Mouse (Mus musculus) forebrain, embryonic 14.5 days (tissue): ENCODE measurements at regions not wholly inside any gene's neighbourhood (a gene's known extent, or its start where the extent isn't known, plus 50 kb on each side); places are given as distances from the start of the nearest gene placed in this dataset.

ENCODE experiments used
- ATAC-seq: fragments of 200-750 bp; cut with Nextera tagmentation; 2 replicates; pipeline ENCODE4 v1.8.0; 2017; ENCODE audit warnings: mild to moderate bottlenecking, moderate library complexity
- DNase-seq: peaks from one replicate; pipeline ENCODE4 v3.0.0-alpha.2; 2015; ENCODE audit warnings: low spot score
- H3K27ac ChIP-seq: fragments of 300-500 bp; sonication (generic); 2 replicates; pipeline ENCODE4 v1.5.1; 2014; ENCODE audit warnings: low read depth, mild to moderate bottlenecking, control low read depth, low read length, moderate library complexity
- H3K27me3 ChIP-seq: fragments of 300-500 bp; sonication (generic); replicated peaks from 2 replicates; pipeline ENCODE4 v1.6.1; 2014; ENCODE audit warnings: low read length, control low read depth, mixed read lengths; ENCODE audit not compliant: control insufficient read depth, insufficient read depth
- H3K36me3 ChIP-seq: fragments of 300-500 bp; sonication (generic); 2 replicates; pipeline ENCODE4 v1.6.1; 2014; ENCODE audit warnings: low read length, control low read depth; ENCODE audit not compliant: control insufficient read depth, insufficient read depth
- H3K4me1 ChIP-seq: fragments of 300-500 bp; sonication (generic); 2 replicates; pipeline ENCODE4 v1.6.1; 2014; ENCODE audit warnings: antibody characterized with exemption, low read length, control low read depth; ENCODE audit not compliant: control insufficient read depth, insufficient read depth
- H3K4me2 ChIP-seq: fragments of 300-500 bp; sonication (generic); 2 replicates; pipeline ENCODE4 v1.6.1; 2014; ENCODE audit warnings: mild to moderate bottlenecking, control low read depth, low read length
- H3K4me3 ChIP-seq: fragments of 300-500 bp; sonication (generic); 2 replicates; pipeline ENCODE4 v1.5.1; 2014; ENCODE audit warnings: low read depth, low read length, control low read depth
- H3K9ac ChIP-seq: fragments of 300-500 bp; sonication (generic); 2 replicates; pipeline ENCODE4 v1.6.1; 2014; ENCODE audit warnings: mild to moderate bottlenecking, low read length, control low read depth, moderate library complexity
- H3K9me3 ChIP-seq: fragments of 300-500 bp; sonication (generic); replicated peaks from 2 replicates; pipeline ENCODE4 v1.6.1; 2016; ENCODE audit warnings: low read length, control low read depth, mixed read lengths; ENCODE audit not compliant: control insufficient read depth
- WGBS: fragments of 180-500 bp; shearing (Covaris S2); extraction: QIAGEN DNeasy Blood & Tissue Kit; methylation state at CpG from one replicate; pipeline ENCODE4 v1.1.7; 2014; 5-methylcytosine and 5-hydroxymethylcytosine counted together

DNA sequence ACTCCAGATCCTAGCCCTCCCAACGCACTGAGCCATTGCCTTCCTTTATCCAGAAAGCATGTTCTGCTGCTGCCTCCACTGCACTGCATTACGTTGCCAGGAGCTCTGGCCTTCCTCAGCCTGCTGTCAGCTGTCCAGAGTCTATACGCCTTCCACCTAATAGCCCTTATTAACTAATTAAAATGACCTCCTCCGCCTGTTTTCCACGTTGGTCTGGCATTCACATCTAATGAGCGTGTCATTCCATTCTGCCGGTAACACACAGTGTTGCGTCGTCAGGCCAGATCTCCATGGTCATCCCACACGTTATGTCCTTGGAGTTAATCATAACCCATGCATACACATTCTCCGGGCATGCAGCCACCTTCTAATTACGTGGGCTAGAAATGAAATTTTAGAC lies 56.7 kb upstream of the Med4 start:
- Histone ChIP-seq H3K27ac (no peak overlapping the region), H3K27me3 (no peaks in the 10 kb centered on the region), H3K4me3 (no peak overlapping the region), H3K9me3 (no peaks in the 10 kb centered on the region), H3K4me1 (peaks cover 6% of the 10 kb centered on the region; the same call in 1 of the 2 replicates), H3K9ac (no peak overlapping the region), H3K4me2 (no peak overlapping the region), H3K36me3 (no peaks in the 10 kb centered on the region)
- DNase-seq (peak; percentile 47), ATAC-seq (peak; percentile 48)
- 37% methylated on average over 12 of the region's 12 CpGs for WGBS

DNA sequence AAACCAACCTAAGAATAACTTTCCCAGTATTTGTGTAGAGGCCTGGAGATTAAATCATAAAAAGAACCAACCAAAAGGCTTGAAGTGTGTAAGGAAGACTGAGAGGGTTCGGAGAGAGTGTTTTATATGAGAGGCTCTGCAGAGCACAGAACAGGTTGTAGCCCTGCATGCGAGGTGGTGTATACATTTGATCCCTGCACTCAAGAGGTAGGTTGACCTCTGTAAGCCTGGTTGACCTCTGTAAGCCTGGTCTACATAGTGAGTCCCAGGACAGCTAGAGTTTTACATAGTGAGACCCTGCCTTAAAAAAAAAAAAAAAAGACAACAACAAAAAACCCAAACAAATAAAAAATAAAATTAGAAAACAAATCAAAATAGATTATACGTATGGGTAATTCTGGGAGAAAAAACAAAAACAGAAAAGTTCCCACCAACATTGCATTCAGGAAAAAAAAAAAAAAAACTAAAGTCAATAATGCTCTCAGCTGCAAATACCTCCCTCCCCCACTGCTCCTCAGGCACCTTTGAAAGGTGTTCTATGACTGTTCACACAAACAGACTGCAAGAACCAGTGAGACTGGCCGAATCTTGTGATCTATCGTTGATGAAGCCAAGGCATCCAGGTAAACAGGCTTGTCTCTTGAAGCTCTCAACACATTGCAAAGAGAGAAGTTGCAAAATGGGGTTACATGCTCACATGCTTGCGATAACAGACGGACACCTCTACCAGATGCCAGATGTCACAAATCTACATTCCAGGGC lies 57.3 kb upstream of the Med4 start:
- Histone ChIP-seq H3K4me2 (no peak overlapping the region), H3K9ac (no peak overlapping the region), H3K4me1 (peaks cover 6% of the 10 kb centered on the region; the same call in 1 of the 2 replicates), H3K36me3 (no peaks in the 10 kb centered on the region), H3K9me3 (no peaks in the 10 kb centered on the region), H3K27ac (no peak overlapping the region), H3K27me3 (no peaks in the 10 kb centered on the region), H3K4me3 (no peak overlapping the region)
- ATAC-seq, result no peak
- DNase-seq, result no peak
- WGBS, result 87% methylated on average over 7 of the region's 7 CpGs

DNA sequence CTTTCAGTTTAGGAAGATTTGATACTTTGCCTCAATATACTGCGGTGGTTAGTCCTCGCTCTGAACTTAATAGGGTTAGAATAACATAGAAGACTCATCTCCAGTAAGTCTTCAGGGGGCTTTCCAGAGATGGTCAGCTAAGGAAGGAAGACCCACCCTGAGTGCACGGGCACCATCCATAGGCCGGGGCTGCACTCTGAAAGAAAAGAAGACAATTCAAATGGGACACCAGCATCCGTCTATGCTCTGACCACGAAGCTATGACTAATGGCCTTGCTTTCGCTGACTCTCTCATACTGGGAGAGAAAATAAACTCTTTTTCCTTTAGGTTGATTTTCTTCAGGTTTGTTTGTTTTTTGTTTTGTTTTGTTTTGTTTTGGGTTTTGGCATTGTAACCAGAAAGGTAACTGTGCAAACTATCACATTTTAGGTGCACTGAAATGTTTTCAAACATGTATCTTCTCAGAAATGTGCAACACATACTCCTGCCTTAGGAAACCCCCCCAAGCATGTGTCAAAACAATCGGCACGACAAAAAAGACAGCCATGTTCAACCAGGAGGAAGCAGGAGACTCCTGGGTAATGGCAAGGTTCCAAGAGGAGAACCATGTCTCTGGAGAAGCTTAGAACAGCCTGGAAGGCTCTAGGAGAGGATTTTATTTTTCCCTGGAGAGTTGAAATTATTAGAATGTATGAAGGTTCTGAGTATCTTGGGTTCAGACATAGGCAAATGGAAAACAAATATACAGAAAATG lies 58.4 kb upstream of the Med4 start:
- no peaks in the 10 kb centered on the region for H3K27me3 ChIP-seq
- ATAC-seq, result no peak
- WGBS, result 89% methylated on average over 9 of the region's 9 CpGs

DNA sequence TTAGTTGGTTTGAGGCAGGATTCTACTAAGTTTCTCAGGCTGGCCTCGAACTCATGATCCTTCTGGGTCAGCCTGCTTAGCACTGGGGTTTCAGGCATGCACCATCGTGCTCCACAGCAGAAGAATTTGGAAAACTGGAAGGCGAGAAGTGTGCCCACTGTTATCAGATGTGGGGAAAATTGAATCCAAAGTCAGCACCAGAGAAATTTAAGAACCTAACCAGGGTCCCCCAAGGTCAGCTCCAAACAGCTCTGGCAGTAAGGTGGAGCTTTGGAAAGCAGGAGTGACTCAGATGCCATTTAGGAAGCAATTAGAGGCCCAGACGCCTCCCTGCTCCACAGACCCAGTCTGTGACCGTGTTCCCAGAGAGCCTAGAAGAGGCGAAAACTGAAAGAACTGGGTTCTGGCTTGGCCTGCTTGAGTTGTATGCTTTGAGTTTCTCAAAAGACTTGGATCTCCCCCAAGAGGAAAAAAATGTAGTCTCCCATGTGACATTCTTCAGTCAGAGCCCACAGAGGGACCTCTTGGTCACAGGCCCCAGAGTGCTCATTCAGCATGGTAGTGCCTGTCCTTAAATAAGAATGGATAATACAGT lies 59.8 kb upstream of the Med4 start:
- no peak for DNase-seq
- no peak for ATAC-seq
- H3K27ac ChIP-seq, result no peak overlapping the region
- H3K36me3 ChIP-seq, result no peaks in the 10 kb centered on the region
- H3K4me1 ChIP-seq, result peaks cover 6% of the 10 kb centered on the region; the same call in 1 of the 2 replicates
- H3K4me3 ChIP-seq, result no peak overlapping the region
- H3K9me3 ChIP-seq, result no peaks in the 10 kb centered on the region
- no peak overlapping the region for H3K4me2 ChIP-seq
- H3K27me3 ChIP-seq, result no peaks in the 10 kb centered on the region
- no peak overlapping the region for H3K9ac ChIP-seq
- WGBS, result 83% methylated on average over 6 of the region's 6 CpGs

More for the DNA sequence above, 58.4 kb upstream of the Med4 start:
- Histone ChIP-seq H3K36me3 (no peaks in the 10 kb centered on the region), H3K9ac (no peak overlapping the region), H3K9me3 (no peaks in the 10 kb centered on the region), H3K4me1 (peaks cover 6% of the 10 kb centered on the region; the same call in 1 of the 2 replicates), H3K4me2 (no peak overlapping the region), H3K27ac (no peak overlapping the region), H3K4me3 (no peak overlapping the region)
- DNase-seq, result no peak

DNA sequence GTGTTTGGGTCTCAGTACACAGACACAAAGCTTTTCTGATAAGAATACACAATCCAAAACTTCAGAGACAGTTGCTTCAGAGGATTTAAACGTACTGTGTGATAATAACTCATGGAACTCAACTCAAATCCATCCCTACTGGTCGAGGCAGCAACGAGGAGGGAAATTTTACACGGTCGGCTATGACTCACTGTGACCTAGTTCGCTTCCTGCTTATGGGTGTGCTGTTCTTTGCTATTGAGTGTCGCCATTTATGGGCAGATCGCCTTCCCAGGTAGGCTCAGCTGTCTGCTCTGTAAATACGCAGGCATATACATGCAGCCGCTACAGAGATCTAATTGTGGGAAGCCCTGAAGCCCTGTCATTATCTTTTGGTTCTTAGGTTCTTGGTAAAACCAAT lies 60.7 kb upstream of the Med4 start:
- DNase-seq, result no peak
- Histone ChIP-seq H3K4me2 (no peak overlapping the region), H3K9me3 (no peaks in the 10 kb centered on the region), H3K27ac (no peak overlapping the region), H3K4me3 (no peak overlapping the region), H3K27me3 (no peaks in the 10 kb centered on the region), H3K36me3 (no peaks in the 10 kb centered on the region), H3K9ac (no peak overlapping the region), H3K4me1 (peaks cover 6% of the 10 kb centered on the region; the same call in 1 of the 2 replicates)
- WGBS, result 88% methylated on average over 10 of the region's 10 CpGs
- ATAC-seq, result no peak

DNA sequence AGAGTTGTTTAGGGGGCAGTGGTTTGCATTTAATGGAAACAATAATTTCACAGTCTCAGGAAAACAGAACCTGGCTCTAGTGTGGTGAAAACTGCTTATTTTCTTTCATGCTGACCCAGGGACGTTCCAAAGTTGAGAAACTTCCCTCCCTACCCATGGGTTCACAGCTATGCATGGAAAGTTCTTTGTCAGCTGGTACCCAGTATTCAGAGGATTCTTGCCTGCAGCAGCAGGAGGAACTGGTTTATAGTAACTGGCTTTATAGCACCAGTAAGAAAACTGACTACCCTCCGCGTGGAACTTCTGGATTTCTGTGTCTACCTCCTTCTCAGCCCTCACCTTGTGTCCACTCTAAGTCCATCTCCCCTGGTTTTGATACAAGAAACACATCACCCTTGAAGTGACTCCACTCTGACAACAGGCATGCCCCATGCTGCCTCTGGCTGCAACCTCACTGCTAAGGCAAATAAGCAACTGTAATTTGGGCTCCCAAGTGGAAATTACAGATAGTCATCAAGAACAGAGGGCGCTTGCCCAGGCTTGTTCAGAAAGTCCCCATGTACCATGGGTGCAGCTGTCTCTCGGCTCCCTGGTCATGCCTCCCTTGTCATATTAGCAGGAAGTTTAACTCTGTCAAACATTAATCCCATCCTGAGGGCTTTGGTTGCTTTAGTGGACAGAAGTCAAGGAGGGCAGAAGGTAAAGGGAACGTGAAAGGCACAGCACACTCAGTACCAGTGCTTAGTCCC lies 60.6 kb upstream of the Itm2b start:
- Histone ChIP-seq H3K9me3 (no peaks in the 10 kb centered on the region), H3K27me3 (no peaks in the 10 kb centered on the region), H3K9ac (no peak overlapping the region), H3K27ac (no peak overlapping the region), H3K4me2 (no peak overlapping the region), H3K36me3 (no peaks in the 10 kb centered on the region), H3K4me1 (no peaks in the 10 kb centered on the region), H3K4me3 (no peak overlapping the region)
- no peak for ATAC-seq
- 80% methylated on average over 6 of the region's 6 CpGs for WGBS
- DNase-seq, result no peak

DNA sequence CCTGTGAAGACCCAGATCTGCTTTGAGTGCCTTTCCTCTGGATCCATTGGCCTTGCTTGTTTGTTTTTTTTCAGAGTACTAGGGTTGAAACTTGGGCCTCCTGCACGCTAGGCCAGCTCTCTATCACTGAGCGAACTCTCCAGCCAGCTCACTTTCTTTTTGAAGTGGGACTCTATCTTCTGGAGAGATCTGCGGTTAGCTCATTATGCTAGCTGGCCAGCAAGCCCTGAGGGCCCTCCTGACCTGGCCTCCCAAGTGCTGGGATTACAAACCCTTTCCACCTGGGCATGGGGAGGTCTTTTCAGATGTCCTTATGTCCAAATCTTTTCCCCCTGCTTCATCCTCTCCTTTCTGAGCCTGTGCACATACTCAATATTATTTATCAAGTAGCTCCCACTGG lies 59.6 kb upstream of the Itm2b start:
- H3K36me3 ChIP-seq, result no peaks in the 10 kb centered on the region
- no peak for ATAC-seq
- WGBS, result 78% methylated on average over 3 of the region's 3 CpGs
- H3K4me2 ChIP-seq, result no peak overlapping the region
- H3K4me3 ChIP-seq, result no peak overlapping the region
- H3K27ac ChIP-seq, result no peak overlapping the region
- no peaks in the 10 kb centered on the region for H3K27me3 ChIP-seq
- DNase-seq, result no peak
- no peak overlapping the region for H3K9ac ChIP-seq
- no peaks in the 10 kb centered on the region for H3K4me1 ChIP-seq
- no peaks in the 10 kb centered on the region for H3K9me3 ChIP-seq

DNA sequence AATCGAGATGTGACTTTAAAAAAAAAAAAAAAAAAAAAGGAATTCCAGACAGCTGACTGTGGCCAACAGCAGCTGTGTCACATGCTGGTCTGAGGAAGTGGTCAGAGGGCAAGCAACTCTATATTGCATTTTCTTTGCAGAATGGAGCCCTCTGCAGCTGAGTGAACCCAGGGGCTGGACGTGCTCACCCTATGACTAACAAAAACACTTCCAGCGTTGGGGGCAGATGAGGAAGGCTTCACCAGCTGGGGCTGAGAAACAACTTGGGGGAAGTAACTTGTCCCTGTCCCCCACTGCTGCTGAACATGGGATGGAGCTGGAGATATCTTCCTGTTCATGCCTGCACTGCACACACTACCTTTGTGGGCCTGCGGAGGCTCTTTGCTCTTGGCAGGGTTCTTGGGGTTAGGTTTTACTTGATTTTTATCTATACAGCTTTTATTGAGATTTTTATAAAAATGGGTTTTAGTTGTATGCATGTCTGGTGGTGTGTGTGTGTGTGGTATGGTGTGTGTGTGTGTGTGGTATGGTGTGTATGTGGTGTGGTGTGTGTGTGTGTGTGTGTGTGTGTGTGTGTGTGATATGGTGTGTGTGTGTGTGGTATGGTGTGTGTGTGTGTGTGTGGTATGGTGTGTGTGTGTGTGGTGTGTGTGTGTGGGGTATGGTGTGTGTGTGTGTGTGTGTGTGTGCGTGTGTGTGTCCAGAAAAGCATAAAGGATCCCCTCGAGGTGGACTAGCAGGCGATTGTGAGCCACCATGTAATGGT lies 57.0 kb upstream of the Itm2b start:
- no peak overlapping the region for H3K9ac ChIP-seq
- no peaks in the 10 kb centered on the region for H3K4me1 ChIP-seq
- no peak overlapping the region for H3K27ac ChIP-seq
- H3K36me3 ChIP-seq, result no peaks in the 10 kb centered on the region
- no peak for DNase-seq
- H3K4me3 ChIP-seq, result no peak overlapping the region
- no peak for ATAC-seq
- H3K9me3 ChIP-seq, result no peaks in the 10 kb centered on the region
- 84% methylated on average over 7 of the region's 7 CpGs for WGBS
- H3K27me3 ChIP-seq, result no peaks in the 10 kb centered on the region
- H3K4me2 ChIP-seq, result no peak overlapping the region
